Comparison of ENCODE assay signal across 10 mouse cellular contexts in the genomic region with DNA sequence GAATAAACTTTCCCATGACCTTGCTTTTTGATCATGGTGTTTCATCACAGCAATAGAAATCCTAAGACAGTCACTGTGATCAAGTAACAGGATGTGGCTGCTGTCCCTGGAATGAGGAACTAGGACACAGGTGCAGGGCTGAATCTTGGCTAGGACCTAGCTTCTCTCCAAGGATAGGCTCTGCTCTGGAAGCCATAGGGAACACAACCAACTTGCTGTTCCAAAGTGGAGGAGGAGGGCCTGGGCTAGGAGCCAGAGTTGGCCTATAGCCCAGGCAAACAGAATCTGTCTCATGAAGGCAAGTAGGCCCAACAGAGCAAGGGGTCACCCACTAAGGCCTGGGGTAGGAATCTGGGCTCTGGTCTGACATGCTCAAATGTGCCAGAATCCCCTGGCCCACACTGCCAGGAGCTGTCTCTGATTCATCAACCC. TPM values are rescaled to one million over a fixed set of nuclear protein-coding genes. Genes with fewer than 3 reads are reported as not detected.
DNase-seq lines count a peak whose midpoint lies in the region; ATAC-seq and TF ChIP-seq lines count a peak whose summit lies in the region.
"Had no signal": no experiment of that assay in that cellular context is flagged by ENCODE, and none has a peak within 500 bp of the region (broad histone marks: within the 10 kb centered on the region; RNA-seq: fewer than 3 reads in every experiment).

No protein-coding gene starts in this region.

- no peaks in the 10 kb centered on the region for H3K36me3 ChIP-seq in forebrain, postnatal 0 days (ENCODE audit: insufficient read depth)
- H3K36me3 ChIP-seq in forebrain, embryonic 10.5 days (replicated peaks): no peaks in the 10 kb centered on the region
- H3K36me3 ChIP-seq: embryonic facial prominence, embryonic 15.5 days; limb, embryonic 15.5 days had no signal

- H3K4me2 ChIP-seq in forebrain, postnatal 0 days (ENCODE audit: low read depth): no peak overlapping the region
- H3K4me2 ChIP-seq: embryonic facial prominence, embryonic 15.5 days; limb, embryonic 15.5 days had no signal

- no peak overlapping the region for H3K4me3 ChIP-seq in forebrain, postnatal 0 days (ENCODE audit: low read depth, low read length)
- no peak overlapping the region for H3K4me3 ChIP-seq in forebrain, embryonic 10.5 days
- H3K4me3 ChIP-seq: embryonic facial prominence, embryonic 15.5 days; limb, embryonic 15.5 days had no signal

- no peak for TF ChIP-seq CTCF in forebrain, postnatal 0 days (IDR thresholded peaks at IDR 0.05; ENCODE audit: low read depth)

- peak; percentile 66 for ATAC-seq in forebrain, postnatal 0 days

- peak; percentile 60 for DNase-seq in forebrain, postnatal 0 days
- no peak for DNase-seq in forebrain, embryonic 10.5 days (ENCODE audit: extremely low spot score, low spot score)
- DNase-seq in right cerebral cortex, postnatal 4 days: peak; percentile 40
- no peak for DNase-seq in right cerebral cortex, postnatal 36 days (ENCODE audit: low spot score in 2 of 2)
- peak; percentile 39 to 71 for DNase-seq in gastrocnemius, postnatal 4 days (ENCODE audit: low spot score in 2 of 2)
- DNase-seq in layer of hippocampus, postnatal 14 days (ENCODE audit: low spot score in 2 of 2): peak; percentile 25 to 81
- DNase-seq in spleen, postnatal 36 days (ENCODE audit: low spot score in 2 of 2): no peak
- DNase-seq in embryo, embryonic 11 days: no peak

- peaks cover 11% of the 10 kb centered on the region; the same call in 1 of the 2 replicates for H3K27me3 ChIP-seq in forebrain, postnatal 0 days (ENCODE audit: insufficient read depth, low read length)
- H3K27me3 ChIP-seq in forebrain, embryonic 10.5 days (ENCODE audit: poor library complexity, severe bottlenecking): peaks cover 17% of the 10 kb centered on the region
- H3K27me3 ChIP-seq: limb, embryonic 15.5 days had no signal

- no peak overlapping the region for H3K27ac ChIP-seq in forebrain, postnatal 0 days (ENCODE audit: low read depth, low read length)
- no peak overlapping the region for H3K27ac ChIP-seq in forebrain, embryonic 10.5 days
- H3K27ac ChIP-seq: embryonic facial prominence, embryonic 15.5 days; limb, embryonic 15.5 days had no signal

- H3K9me3 ChIP-seq in forebrain, postnatal 0 days (ENCODE audit: low read length): no peaks in the 10 kb centered on the region
- H3K9me3 ChIP-seq in forebrain, embryonic 10.5 days: peaks cover under 1% of the 10 kb centered on the region; the same call in 1 of the 2 replicates
- H3K9me3 ChIP-seq: embryonic facial prominence, embryonic 15.5 days; limb, embryonic 15.5 days had no signal

- no peaks in the 10 kb centered on the region for H3K4me1 ChIP-seq in forebrain, postnatal 0 days (ENCODE audit: insufficient read depth)
- H3K4me1 ChIP-seq in forebrain, embryonic 10.5 days: peaks cover 5% of the 10 kb centered on the region

- H3K9ac ChIP-seq in forebrain, postnatal 0 days: no peak overlapping the region
- H3K9ac ChIP-seq: embryonic facial prominence, embryonic 15.5 days; limb, embryonic 15.5 days had no signal

RNA-seq across cellular contexts. Expression of gene Gstt4, which starts 6.2 kb away (rescaled TPM):
- total RNA-seq in forebrain, postnatal 0 days (2014; rRNA removed): not detected in 2 replicates
- polyA plus RNA-seq in forebrain, postnatal 0 days (2015; fragmentation: Nextera tagmentation; extraction: Ambion mirVana): not detected in 2 replicates
- not detected in 2 replicates for polyA plus RNA-seq in forebrain, embryonic 10.5 days (2016; fragmentation: Nextera tagmentation; extraction: Ambion mirVana)
- not detected for total RNA-seq in gastrocnemius, postnatal 4 days (2021)
- total RNA-seq in layer of hippocampus, postnatal 14 days (2021): not detected
- polyA plus RNA-seq: embryonic facial prominence, embryonic 15.5 days; limb, embryonic 15.5 days had no signal

RNA-seq across cellular contexts. Expression of gene Gstt2, which starts 8.7 kb away (rescaled TPM):
- 4.5 and 5.1 TPM in 2 replicates for total RNA-seq in forebrain, postnatal 0 days (2014; rRNA removed)
- polyA plus RNA-seq in forebrain, postnatal 0 days (2015; fragmentation: Nextera tagmentation; extraction: Ambion mirVana): 7.4 and 7.8 TPM in 2 replicates
- polyA plus RNA-seq in forebrain, embryonic 10.5 days (2016; fragmentation: Nextera tagmentation; extraction: Ambion mirVana): 7.3 and 8.3 TPM in 2 replicates
- 1 to 10 TPM; 7.6 to 9.2 TPM for total RNA-seq in gastrocnemius, postnatal 4 days (2021)
- total RNA-seq in layer of hippocampus, postnatal 14 days (2021): 1 to 10 TPM; 3.5 to 4.0 TPM

RNA-seq across cellular contexts. Expression of gene Gstt1, which starts 30.1 kb away (rescaled TPM):
- total RNA-seq in forebrain, postnatal 0 days (2014; rRNA removed): 19.2 and 22.8 TPM in 2 replicates
- polyA plus RNA-seq in forebrain, postnatal 0 days (2015; fragmentation: Nextera tagmentation; extraction: Ambion mirVana): 18.6 and 21.3 TPM in 2 replicates
- 3.8 and 4.4 TPM in 2 replicates for polyA plus RNA-seq in forebrain, embryonic 10.5 days (2016; fragmentation: Nextera tagmentation; extraction: Ambion mirVana)
- total RNA-seq in gastrocnemius, postnatal 4 days (2021): 10 to 100 TPM; 10.2 to 11.8 TPM
- 1 to 10 TPM; 4.6 to 4.7 TPM for total RNA-seq in layer of hippocampus, postnatal 14 days (2021)

RNA-seq across cellular contexts. Expression of gene Mif, which starts 31.5 kb away (rescaled TPM):
- 598 and 704 TPM in 2 replicates for total RNA-seq in forebrain, postnatal 0 days (2014; rRNA removed)
- polyA plus RNA-seq in forebrain, postnatal 0 days (2015; fragmentation: Nextera tagmentation; extraction: Ambion mirVana): 2,127 and 2,602 TPM in 2 replicates
- polyA plus RNA-seq in forebrain, embryonic 10.5 days (2016; fragmentation: Nextera tagmentation; extraction: Ambion mirVana): 3,631 and 3,763 TPM in 2 replicates
- total RNA-seq in gastrocnemius, postnatal 4 days (2021): 100 to 1,000 TPM; 164 TPM
- total RNA-seq in layer of hippocampus, postnatal 14 days (2021): 100 to 1,000 TPM; 563 to 640 TPM

RNA-seq across cellular contexts. Expression of gene Gstt3, which starts 47.3 kb away (rescaled TPM):
- 1.7 and 2.3 TPM in 2 replicates for total RNA-seq in forebrain, postnatal 0 days (2014; rRNA removed)
- 1.8 and 2.2 TPM in 2 replicates for polyA plus RNA-seq in forebrain, postnatal 0 days (2015; fragmentation: Nextera tagmentation; extraction: Ambion mirVana)
- 1.1 and 1.9 TPM in 2 replicates for polyA plus RNA-seq in forebrain, embryonic 10.5 days (2016; fragmentation: Nextera tagmentation; extraction: Ambion mirVana)
- total RNA-seq in gastrocnemius, postnatal 4 days (2021): 1 to 10 TPM; 5.4 to 6.8 TPM
- total RNA-seq in layer of hippocampus, postnatal 14 days (2021): 1 to 10 TPM; 1.3 to 2.5 TPM

Comparison
In these comparisons a context has a peak if more than half of its experiments do, and no peak if none do; other contexts are left out.
1. DNase-seq: peak in forebrain, postnatal 0 days (single experiment), right cerebral cortex, postnatal 4 days (single experiment), gastrocnemius, postnatal 4 days (2 of 2) and layer of hippocampus, postnatal 14 days (2 of 2); none in forebrain, embryonic 10.5 days (single experiment), right cerebral cortex, postnatal 36 days (0 of 2), spleen, postnatal 36 days (0 of 2) and embryo, embryonic 11 days (single experiment).